Mouse (Mus musculus) kidney, postnatal 36 days (tissue): Measurements from ENCODE around the gene Csmd2.
"Not testable (repeated sequence)": the region's sequence is repeated elsewhere in the genome, so short reads cannot be mapped to it uniquely, and the experiment has no call there.

Experiments
- DNase-seq, 2 experiments: peaks; one replicate each; pipeline ENCODE4 v3.0.0; 2021 to 2022; ENCODE audit warnings: mixed read lengths in 2 of 2

Gene Csmd2

GRCm38 (mm10) chr4:128048716-128049115 is 61.1 kb downstream of the Csmd2 start:
- no peak for DNase-seq

- DNase-seq: no peak
Measured at GRCm38 (mm10) chr4:128052701-128053100, 65.0 kb downstream of the Csmd2 start.

- DNase-seq: not testable (repeated sequence)
Measured at GRCm38 (mm10) chr4:128061274-128061673, 73.6 kb downstream of the Csmd2 start.

GRCm38 (mm10) chr4:128067189-128067588 is 79.5 kb downstream of the Csmd2 start:
- no peak for DNase-seq

DNA sequence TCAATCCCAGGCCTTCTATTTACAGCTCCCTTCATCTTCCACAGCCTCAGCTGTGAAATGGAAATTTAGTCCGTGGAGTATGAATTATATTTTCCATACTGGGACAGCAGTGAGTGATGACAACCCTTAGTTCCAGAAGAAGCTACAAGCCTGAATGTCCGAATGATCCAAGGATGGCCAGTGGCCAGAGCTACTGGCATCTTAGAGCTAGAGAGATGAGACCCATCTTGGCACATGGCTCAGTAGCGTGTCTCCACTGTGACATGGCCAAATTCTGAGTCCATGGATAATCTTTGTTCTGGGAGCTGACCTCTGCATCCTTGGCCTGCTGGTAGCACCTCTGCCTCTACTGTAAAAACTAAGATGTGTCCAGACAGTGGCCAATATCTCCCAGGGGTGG is 96.8 kb downstream of the Csmd2 start:
- no peak for DNase-seq

DNA sequence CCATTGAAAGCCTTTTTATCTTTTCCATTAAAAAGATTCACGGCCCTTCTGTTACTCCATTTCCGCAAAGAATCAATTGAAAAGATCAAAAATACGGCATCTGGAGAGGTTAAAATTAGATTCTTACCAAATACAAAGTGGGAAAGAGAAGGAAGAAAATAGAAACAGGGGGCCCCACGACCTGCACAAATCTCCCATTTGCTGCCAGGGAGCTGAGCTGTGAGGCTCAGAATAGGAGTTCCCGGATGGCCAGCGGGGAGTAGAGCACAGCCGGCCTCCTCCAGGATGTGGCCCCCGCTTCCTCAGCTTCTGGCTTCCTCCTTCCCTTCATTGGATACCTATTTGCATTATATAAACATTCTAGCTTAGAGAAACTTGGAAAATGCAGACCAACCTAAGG is 97.4 kb downstream of the Csmd2 start:
- no peak for DNase-seq

- DNase-seq: no peak
Measured at GRCm38 (mm10) chr4:128087147-128087606, 99.5 kb downstream of the Csmd2 start.

DNA sequence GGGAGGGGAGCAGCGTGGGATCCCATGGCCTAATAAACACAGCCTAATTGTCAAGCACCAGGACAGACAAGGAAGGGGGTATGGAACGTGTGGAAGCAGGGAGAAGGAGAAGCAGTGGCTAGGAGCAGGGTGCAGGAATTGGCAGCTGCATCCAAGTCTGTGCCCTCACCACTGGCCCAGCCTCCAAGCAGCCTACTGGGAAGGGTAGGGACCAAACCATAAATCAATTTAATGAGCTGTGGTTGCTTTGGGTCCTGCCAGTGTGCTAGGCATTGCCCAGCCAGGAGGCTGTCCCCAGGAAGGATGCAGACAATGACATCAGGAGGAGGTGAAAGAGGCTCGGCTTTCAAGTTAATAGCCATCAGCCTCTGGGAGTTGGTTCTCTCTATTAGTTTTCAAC is 100.0 kb downstream of the Csmd2 start:
- no peak for DNase-seq

DNA sequence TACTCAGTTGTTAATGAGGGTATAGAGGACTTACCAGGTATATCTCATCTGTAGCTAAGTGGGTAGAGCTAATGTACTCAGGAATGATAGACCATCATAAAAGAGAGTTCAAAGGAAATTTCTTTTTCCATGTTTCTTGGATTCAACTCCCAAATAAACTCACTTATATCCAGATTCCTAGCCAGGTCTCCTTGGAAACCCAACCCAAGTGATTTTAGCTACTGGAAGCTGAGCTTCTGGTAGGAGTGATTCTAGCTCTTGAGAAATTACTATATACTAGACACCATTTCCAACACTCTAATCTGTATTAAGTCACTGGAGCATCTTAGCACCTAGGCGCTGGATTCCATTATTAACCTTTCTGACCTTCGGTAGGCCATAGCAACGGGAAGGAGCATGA is 100.6 kb downstream of the Csmd2 start:
- DNase-seq: no peak

- DNase-seq: no peak
Measured at GRCm38 (mm10) chr4:128091938-128092337, 104.3 kb downstream of the Csmd2 start.

GRCm38 (mm10) chr4:128099515-128099914 is 111.9 kb downstream of the Csmd2 start:
- DNase-seq: no peak

GRCm38 (mm10) chr4:128100541-128100940 is 112.9 kb downstream of the Csmd2 start:
- no peak for DNase-seq

GRCm38 (mm10) chr4:128116331-128116730 is 128.7 kb downstream of the Csmd2 start:
- no peak for DNase-seq

GRCm38 (mm10) chr4:128123281-128123680 is 135.6 kb downstream of the Csmd2 start:
- no peak for DNase-seq

DNA sequence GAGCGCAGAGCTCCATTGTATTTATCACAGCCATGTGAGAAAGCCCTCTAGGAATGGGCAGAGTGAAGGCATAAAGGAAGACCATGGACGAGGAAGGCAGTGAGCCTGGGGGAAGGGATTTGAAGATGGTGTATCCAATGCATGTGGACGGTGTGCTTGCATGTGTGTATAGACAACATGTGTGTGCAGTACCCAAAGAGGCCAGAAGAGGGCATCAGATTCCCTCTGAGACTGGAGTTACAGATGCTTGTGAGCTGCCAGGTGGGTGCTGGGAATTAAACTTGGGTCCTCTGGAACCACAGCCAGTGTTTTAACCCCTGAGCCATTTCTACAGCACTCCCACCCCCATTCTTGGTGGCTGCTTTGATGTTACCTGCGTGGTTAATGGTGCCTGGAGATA is 137.1 kb downstream of the Csmd2 start:
- no peak for DNase-seq

- DNase-seq: no peak
Measured at GRCm38 (mm10) chr4:128128546-128128945, 140.9 kb downstream of the Csmd2 start.

DNA sequence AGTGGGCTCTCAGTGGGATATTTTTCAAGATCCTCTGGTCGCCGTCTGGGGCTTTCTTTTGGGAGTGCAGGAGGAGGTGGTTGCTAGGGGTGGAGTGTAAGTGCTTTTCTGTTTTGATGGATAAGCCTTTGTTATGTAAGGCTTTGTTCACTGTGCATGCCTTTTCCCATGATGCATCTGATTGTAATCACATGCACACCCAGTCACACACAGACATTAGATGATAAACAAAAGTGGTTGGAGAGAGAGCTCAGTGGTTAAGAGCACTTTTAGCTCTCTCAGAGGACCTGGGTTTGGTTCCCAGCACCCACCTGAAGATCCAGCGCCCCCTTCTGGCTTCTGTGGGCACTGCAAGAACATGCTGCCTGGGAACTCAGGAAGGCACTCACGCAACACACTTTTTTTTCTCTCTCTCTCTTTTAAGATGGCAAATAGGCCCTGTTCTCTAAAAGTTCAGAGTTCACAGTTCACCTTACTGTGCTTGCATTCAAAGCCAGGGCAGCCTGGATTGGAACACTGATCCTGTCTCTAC is 143.0 kb downstream of the Csmd2 start:
- DNase-seq: no peak

GRCm38 (mm10) chr4:128131666-128132065 is 144.0 kb downstream of the Csmd2 start:
- no peak for DNase-seq

DNA sequence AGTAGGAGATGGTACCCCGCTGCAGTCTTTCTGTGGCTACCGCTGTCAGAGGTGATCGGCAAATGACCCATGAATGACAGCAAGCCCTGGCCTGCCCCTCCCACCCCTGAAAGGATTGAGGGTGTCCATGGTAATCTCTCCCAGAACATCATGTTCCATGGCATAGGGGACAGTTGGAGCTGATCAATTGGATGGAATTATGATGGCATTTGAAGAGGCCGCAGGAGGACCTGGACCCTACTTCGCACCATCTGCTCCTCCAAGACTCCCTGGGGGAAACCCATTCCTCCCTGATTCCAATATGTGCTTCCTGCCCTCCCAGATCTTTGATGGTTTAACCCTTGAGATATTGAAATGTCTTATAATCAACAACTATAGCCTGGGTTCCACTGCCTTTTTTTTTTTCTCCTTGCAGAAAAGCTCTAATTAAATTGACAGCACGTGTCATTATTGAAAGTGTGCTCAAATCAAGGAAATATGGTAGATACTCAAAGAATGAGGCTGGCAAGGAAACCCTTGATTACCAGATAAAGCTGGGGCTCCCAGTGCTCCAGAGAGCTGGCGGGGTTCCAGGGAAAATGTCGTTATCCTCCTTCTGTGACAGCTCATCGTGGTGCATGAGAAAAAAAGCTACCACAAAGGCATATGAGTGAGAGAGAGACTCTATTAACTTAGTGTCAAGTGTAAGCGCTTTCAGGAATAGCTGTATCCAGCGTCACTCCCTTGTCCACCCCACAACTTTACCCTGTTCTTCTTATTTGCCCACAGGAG is 145.4 kb downstream of the Csmd2 start:
- DNase-seq: no peak

DNA sequence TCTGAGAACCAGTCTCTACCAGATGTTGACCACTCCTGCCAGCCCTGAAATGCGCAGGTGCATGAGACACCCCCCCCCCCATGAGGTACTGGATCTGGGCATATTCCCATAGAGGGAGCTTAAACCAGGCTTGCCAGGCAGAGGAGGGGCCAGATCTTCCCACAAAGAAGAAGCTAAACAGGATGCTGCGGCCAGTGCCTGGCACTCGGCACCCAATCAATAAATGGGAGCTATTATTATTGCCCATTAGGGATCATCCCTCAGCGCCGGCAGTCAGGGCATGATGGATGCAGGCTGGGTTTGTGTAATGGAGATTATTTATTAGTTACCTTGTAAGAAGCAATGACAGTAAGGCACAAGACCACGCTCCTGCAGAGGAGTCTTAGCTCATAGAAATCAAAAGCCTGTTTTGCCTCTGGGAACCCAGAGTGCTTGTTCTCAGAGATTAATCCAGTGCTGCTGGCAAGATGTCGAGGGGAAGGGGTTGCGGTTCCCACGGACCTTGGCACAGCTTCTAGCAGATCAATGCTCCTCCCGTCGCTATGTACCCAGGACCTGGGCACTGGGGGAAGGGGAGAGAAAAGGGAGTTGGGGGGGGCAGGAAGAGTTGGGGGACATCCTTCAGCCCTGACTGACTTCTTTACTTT is 146.8 kb downstream of the Csmd2 start:
- no peak for DNase-seq

DNA sequence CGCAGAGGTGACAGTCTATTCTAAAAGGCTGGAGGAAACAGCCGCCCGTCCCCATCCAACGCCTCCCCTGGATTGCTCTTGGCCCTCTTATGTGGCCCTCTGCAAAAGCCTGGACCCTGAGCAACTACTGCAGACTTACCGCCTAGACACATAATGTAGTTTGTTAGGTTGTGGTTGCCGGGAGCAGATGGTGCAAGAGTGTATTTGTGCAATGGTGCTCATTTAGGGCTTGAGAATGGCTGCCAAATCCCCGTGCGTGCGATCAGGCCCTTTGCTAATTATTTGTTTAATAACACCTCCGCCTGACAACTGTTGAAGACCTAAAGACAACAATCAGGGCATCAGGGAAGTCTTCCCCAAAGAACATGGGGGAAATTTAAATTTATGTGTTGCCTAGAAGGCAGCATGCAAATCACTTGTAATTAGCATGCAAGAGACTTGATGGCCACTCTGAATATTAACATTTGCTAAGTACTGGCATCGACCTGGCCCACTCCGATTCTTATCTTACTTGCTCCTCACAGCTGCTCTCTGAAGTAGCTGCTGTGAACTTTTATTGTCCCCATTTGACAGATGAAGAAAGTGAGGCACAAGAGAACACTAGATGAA is 147.5 kb downstream of the Csmd2 start:
- no peak for DNase-seq

- DNase-seq: no peak
Measured at GRCm38 (mm10) chr4:128139991-128140390, 152.3 kb downstream of the Csmd2 start.
